Mouse (Mus musculus) liver, embryonic 14.5 days (tissue): ENCODE measurements around the gene Trip12.

Experiments used
- CTCF ChIP-seq: IDR thresholded peaks from 2 replicates; pipeline ENCODE4 v1.5.1; 2016; ENCODE audit warnings: antibody characterized with exemption, low read depth, control low read depth
- EP300 ChIP-seq: IDR thresholded peaks from 2 replicates; pipeline ENCODE4 v1.6.1; 2016; ENCODE audit warnings: antibody characterized with exemption, low read depth

- TF ChIP-seq CTCF (no peak), EP300 (no peak)
These were observed 8.6 kb upstream of the Trip12 start for GRCm38 (mm10) chr1:84848801-84849455.
